Mouse (Mus musculus) limb, embryonic 13.5 days (tissue): ENCODE measurements around the gene Sptlc3. TPM values are rescaled to one million over a fixed set of nuclear protein-coding genes. Genes with fewer than 3 reads are reported as not detected.

Source experiments
- ATAC-seq: fragments of 200-750 bp; cut with Nextera tagmentation; 2 replicates; pipeline ENCODE4 v1.8.0; 2017; ENCODE audit warnings: low read depth, moderate number of reproducible peaks, moderate TSS enrichment; ENCODE audit not compliant: low FRiP score
- H3K27ac ChIP-seq: fragments of 300-500 bp; sonication (generic); 2 replicates; pipeline ENCODE4 v1.5.1; 2015; ENCODE audit warnings: inconsistent platforms, mild to moderate bottlenecking, moderate library complexity
- H3K27me3 ChIP-seq: fragments of 300-500 bp; sonication (generic); 2 replicates; pipeline ENCODE4 v1.6.1; 2015; ENCODE audit warnings: mild to moderate bottlenecking, inconsistent platforms
- H3K36me3 ChIP-seq: fragments of 300-500 bp; sonication (generic); 2 replicates; pipeline ENCODE4 v1.6.1; 2015; ENCODE audit warnings: inconsistent platforms, mild to moderate bottlenecking, moderate library complexity
- H3K4me1 ChIP-seq: fragments of 300-500 bp; sonication (generic); 2 replicates; pipeline ENCODE4 v1.6.1; 2015; ENCODE audit warnings: inconsistent platforms
- H3K4me2 ChIP-seq: fragments of 300-500 bp; sonication (generic); replicated peaks from 2 replicates; pipeline ENCODE4 v1.6.1; 2015; ENCODE audit warnings: inconsistent platforms, mild to moderate bottlenecking, moderate library complexity
- H3K4me3 ChIP-seq: fragments of 300-500 bp; sonication (generic); 2 replicates; pipeline ENCODE4 v1.5.1; 2015; ENCODE audit warnings: moderate library complexity, mild to moderate bottlenecking, inconsistent platforms
- H3K9ac ChIP-seq: fragments of 300-500 bp; sonication (generic); 2 replicates; pipeline ENCODE4 v1.6.1; 2015; ENCODE audit warnings: mild to moderate bottlenecking, inconsistent platforms
- H3K9me3 ChIP-seq: fragments of 300-500 bp; sonication (generic); 2 replicates; pipeline ENCODE4 v1.6.1; 2016; ENCODE audit warnings: inconsistent platforms
- WGBS: fragments of 180-500 bp; shearing (Covaris S2); methylation state at CpG from one replicate; pipeline ENCODE4 v1.1.7; 2015; 5-methylcytosine and 5-hydroxymethylcytosine counted together
- polyA plus RNA-seq: library from polyadenylated mRNA; unstranded; fragments of >200 nt; fragmentation: Nextera tagmentation; extraction: Ambion mirVana; gene quantifications from 2 replicates; pipeline ENCODE4 v1.2.1, GENCODE M21; 2015

Gene Sptlc3
- polyA plus RNA-seq = 2.3 and 2.4 TPM in 2 replicates

- no peak within 1 kb of the TSS for H3K27ac ChIP-seq
- H3K27me3 ChIP-seq = no peaks in the 10 kb centered on the region
- H3K4me1 ChIP-seq = no peaks in the 10 kb centered on the region
- H3K9ac ChIP-seq = no peak within 1 kb of the TSS
- 59% methylated on average over 5 of the region's 5 CpGs for WGBS
- no peaks in the 10 kb centered on the region for H3K36me3 ChIP-seq
- ATAC-seq = no peak
- H3K4me2 ChIP-seq = peak within 1 kb of the TSS; percentile 27; the same call in 1 of the 2 replicates
- no peaks in the 10 kb centered on the region for H3K9me3 ChIP-seq
- peak within 1 kb of the TSS; percentile 18 for H3K4me3 ChIP-seq
These were observed at the start of gene Sptlc3 for GRCm38 (mm10) chr2:139493836-139494235. Gene Sptlc3 (plus strand): TSS chr2:139493913.

- no peak overlapping the region for H3K27ac ChIP-seq
- 58% methylated on average over 4 of the region's 4 CpGs for WGBS
- ATAC-seq = 0 out of 2 replicates have a peak, but pooled peaks have one; percentile 24
- H3K4me3 ChIP-seq = no peak overlapping the region
- no peak overlapping the region for H3K9ac ChIP-seq
- no peak overlapping the region for H3K4me2 ChIP-seq
- no peaks in the 10 kb centered on the region for H3K4me1 ChIP-seq
- no peaks in the 10 kb centered on the region for H3K9me3 ChIP-seq
- no peaks in the 10 kb centered on the region for H3K36me3 ChIP-seq
- no peaks in the 10 kb centered on the region for H3K27me3 ChIP-seq
These were observed 26.0 kb upstream of the Sptlc3 start for GRCm38 (mm10) chr2:139467726-139468125.

DNA sequence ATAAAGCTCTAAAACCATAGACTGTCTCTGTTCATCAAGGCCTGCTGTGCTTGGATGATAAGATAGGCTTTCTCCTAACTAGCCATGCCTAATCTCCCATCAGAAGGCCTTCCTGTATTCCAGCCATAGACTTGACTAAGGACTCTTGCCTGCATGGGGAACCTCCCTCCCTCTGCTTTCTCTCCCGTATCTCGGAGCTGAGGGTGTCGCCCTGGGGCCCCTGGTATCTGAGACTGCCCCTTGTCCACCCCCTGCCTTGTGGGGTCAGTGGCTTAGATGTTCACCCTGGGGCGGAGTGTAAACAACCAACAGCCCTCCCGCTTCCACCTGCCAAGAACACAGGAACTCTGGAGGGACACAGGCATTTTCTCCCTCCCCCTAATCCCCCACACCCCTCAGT, 5.0 kb upstream of the Sptlc3 start:
- H3K4me2 ChIP-seq = no peak overlapping the region
- no peak overlapping the region for H3K27ac ChIP-seq
- H3K9me3 ChIP-seq = no peaks in the 10 kb centered on the region
- no peaks in the 10 kb centered on the region for H3K36me3 ChIP-seq
- ATAC-seq = no peak
- H3K27me3 ChIP-seq = no peaks in the 10 kb centered on the region
- 59% methylated on average over 5 of the region's 5 CpGs for WGBS
- H3K4me3 ChIP-seq = no peak overlapping the region
- H3K9ac ChIP-seq = no peak overlapping the region
- H3K4me1 ChIP-seq = no peaks in the 10 kb centered on the region

GRCm38 (mm10) chr2:139494629-139495028, 916 bp downstream of the Sptlc3 start:
- H3K9me3 ChIP-seq = no peaks in the 10 kb centered on the region
- no peaks in the 10 kb centered on the region for H3K4me1 ChIP-seq
- H3K27ac ChIP-seq = no peak overlapping the region
- peak overlapping the region; percentile 27; the same call in 1 of the 2 replicates for H3K4me2 ChIP-seq
- H3K9ac ChIP-seq = no peak overlapping the region
- 19% methylated on average over 5 of the region's 5 CpGs for WGBS
- no peaks in the 10 kb centered on the region for H3K27me3 ChIP-seq
- ATAC-seq = no peak
- H3K4me3 ChIP-seq = peak overlapping the region; percentile 18
- H3K36me3 ChIP-seq = no peaks in the 10 kb centered on the region

DNA sequence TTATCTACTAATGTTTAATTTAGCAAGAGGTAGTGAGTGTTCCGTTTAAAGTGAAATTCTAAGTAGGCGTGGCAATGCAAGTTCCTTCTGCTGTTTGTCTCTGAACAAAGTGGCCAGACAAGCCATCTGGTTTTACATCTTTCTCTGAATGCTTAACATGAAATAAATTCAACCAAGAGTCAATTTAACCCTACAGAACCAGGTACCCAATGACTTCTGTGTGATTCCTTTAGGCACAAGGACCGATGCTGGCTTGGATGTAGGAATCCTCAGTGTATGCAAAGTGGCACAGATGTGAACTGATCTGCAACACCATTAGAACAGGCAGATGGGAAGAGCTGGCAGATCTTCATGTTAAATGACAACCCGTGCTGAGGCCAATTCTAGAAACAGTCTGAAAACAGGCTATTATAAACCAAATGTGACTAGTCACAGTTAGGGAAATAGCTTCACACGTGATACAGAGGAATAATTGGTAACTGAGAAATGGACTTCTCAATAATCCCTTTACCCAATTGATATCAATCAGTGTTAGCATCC, 68.3 kb downstream of the Sptlc3 start:
- no peaks in the 10 kb centered on the region for H3K36me3 ChIP-seq
- no peak overlapping the region for H3K4me2 ChIP-seq
- ATAC-seq = no peak
- no peaks in the 10 kb centered on the region for H3K27me3 ChIP-seq
- no peak overlapping the region for H3K4me3 ChIP-seq
- H3K9me3 ChIP-seq = no peaks in the 10 kb centered on the region
- no peaks in the 10 kb centered on the region for H3K4me1 ChIP-seq
- WGBS = 86% methylated on average over 5 of the region's 5 CpGs
- H3K9ac ChIP-seq = no peak overlapping the region
- H3K27ac ChIP-seq = no peak overlapping the region

DNA sequence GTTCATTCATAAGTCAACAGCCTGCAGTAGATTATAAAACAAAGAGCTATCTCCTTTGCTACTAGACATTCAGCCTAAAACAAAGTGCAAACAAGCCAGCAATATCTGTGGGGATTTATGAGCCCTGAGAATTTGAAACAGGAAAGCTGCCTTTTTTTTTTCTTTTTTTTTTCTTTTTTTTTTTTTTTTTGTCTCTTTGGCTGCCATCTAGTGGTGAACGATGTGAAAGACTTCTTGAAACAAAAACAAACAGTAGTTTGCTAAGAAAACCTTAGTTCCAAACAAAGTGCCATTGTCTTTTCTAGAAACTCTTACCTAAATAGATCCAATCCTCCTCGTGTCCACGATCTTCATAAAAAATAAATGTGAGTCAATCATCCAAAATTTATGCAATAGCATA, 85.6 kb downstream of the Sptlc3 start:
- Histone ChIP-seq H3K9me3 (no peaks in the 10 kb centered on the region), H3K4me3 (no peak overlapping the region), H3K27ac (no peak overlapping the region), H3K9ac (no peak overlapping the region), H3K4me1 (peaks cover 6% of the 10 kb centered on the region), H3K27me3 (no peaks in the 10 kb centered on the region), H3K4me2 (no peak overlapping the region), H3K36me3 (no peaks in the 10 kb centered on the region)
- ATAC-seq = no peak
- WGBS = 3% methylated on average over 3 of the region's 3 CpGs

DNA sequence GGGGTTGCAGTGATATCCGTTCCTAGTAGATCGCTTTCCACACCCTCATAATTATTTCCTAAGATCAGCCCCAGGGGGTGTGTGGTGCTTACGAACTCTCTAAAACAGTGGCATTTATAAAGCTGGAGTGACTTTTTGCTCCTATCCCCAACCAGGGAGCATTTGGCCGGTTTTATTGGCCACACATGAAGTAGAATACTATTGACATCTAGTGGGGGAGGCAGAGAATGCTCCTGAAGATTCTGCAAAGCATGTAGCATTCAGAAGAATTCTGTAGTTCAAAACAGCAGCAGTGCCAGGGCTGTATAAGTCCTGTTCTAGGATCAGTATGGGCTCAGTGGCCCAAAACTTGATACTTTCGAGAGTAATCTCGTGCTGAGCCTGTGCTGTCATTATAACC, 89.1 kb downstream of the Sptlc3 start:
- Histone ChIP-seq H3K4me3 (no peak overlapping the region), H3K36me3 (no peaks in the 10 kb centered on the region), H3K4me2 (no peak overlapping the region), H3K27ac (no peak overlapping the region), H3K27me3 (no peaks in the 10 kb centered on the region), H3K9me3 (no peaks in the 10 kb centered on the region), H3K4me1 (peaks cover 12% of the 10 kb centered on the region), H3K9ac (no peak overlapping the region)
- ATAC-seq = no peak
- WGBS = 24% methylated on average over 6 of the region's 6 CpGs

GRCm38 (mm10) chr2:139587660-139588200, 94.0 kb downstream of the Sptlc3 start:
- H3K36me3 ChIP-seq = no peaks in the 10 kb centered on the region
- no peak overlapping the region for H3K27ac ChIP-seq
- no peak overlapping the region for H3K4me2 ChIP-seq
- peaks cover 18% of the 10 kb centered on the region for H3K4me1 ChIP-seq
- H3K9ac ChIP-seq = no peak overlapping the region
- ATAC-seq = no peak
- no peaks in the 10 kb centered on the region for H3K9me3 ChIP-seq
- no peak overlapping the region for H3K4me3 ChIP-seq
- WGBS = 72% methylated on average over 2 of the region's 2 CpGs
- H3K27me3 ChIP-seq = no peaks in the 10 kb centered on the region

DNA sequence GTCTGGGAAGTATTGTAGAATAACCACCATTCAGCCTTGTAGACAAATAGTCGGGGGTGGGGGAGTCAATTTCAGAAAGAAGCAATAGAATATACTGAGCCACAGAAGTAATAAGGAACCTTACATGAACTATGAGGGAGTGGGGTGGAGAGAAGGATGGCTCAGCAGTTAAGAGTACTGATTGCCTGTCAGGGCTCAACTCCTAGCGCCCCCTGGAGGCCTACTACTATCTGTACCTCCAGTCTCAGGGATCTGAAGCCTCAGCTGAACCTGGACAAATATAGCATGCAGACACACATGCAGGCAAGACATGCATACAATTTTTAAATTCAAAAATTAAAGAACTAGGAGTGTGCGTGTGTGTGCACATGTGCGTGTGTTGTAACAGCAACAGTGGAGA, 96.2 kb downstream of the Sptlc3 start:
- Histone ChIP-seq H3K9me3 (no peaks in the 10 kb centered on the region), H3K4me1 (peaks cover 14% of the 10 kb centered on the region), H3K27me3 (no peaks in the 10 kb centered on the region), H3K4me3 (no peak overlapping the region), H3K27ac (no peak overlapping the region), H3K9ac (no peak overlapping the region), H3K36me3 (no peaks in the 10 kb centered on the region), H3K4me2 (no peak overlapping the region)
- no peak for ATAC-seq
- WGBS = 44% methylated on average over 4 of the region's 4 CpGs

GRCm38 (mm10) chr2:139590888-139591698, 97.4 kb downstream of the Sptlc3 start:
- H3K4me2 ChIP-seq = no peak overlapping the region
- H3K4me3 ChIP-seq = no peak overlapping the region
- ATAC-seq = peak; percentile 70
- H3K9me3 ChIP-seq = no peaks in the 10 kb centered on the region
- H3K4me1 ChIP-seq = peaks cover 14% of the 10 kb centered on the region
- no peak overlapping the region for H3K9ac ChIP-seq
- no peak overlapping the region for H3K27ac ChIP-seq
- H3K36me3 ChIP-seq = no peaks in the 10 kb centered on the region
- no peaks in the 10 kb centered on the region for H3K27me3 ChIP-seq
- 23% methylated on average over 10 of the region's 10 CpGs for WGBS

GRCm38 (mm10) chr2:139592109-139592508, 98.4 kb downstream of the Sptlc3 start:
- WGBS = 66% methylated on average over 7 of the region's 7 CpGs
- Histone ChIP-seq H3K9me3 (no peaks in the 10 kb centered on the region), H3K9ac (no peak overlapping the region), H3K4me2 (no peak overlapping the region), H3K27me3 (no peaks in the 10 kb centered on the region), H3K27ac (no peak overlapping the region), H3K4me1 (peaks cover 10% of the 10 kb centered on the region), H3K4me3 (no peak overlapping the region), H3K36me3 (no peaks in the 10 kb centered on the region)
- no peak for ATAC-seq

GRCm38 (mm10) chr2:139597229-139597628, 103.5 kb downstream of the Sptlc3 start:
- H3K4me3 ChIP-seq = no peak overlapping the region
- H3K9me3 ChIP-seq = no peaks in the 10 kb centered on the region
- no peak for ATAC-seq
- H3K27ac ChIP-seq = no peak overlapping the region
- H3K27me3 ChIP-seq = no peaks in the 10 kb centered on the region
- no peak overlapping the region for H3K4me2 ChIP-seq
- 85% methylated on average over 5 of the region's 5 CpGs for WGBS
- no peak overlapping the region for H3K9ac ChIP-seq
- no peaks in the 10 kb centered on the region for H3K36me3 ChIP-seq
- H3K4me1 ChIP-seq = peaks cover 5% of the 10 kb centered on the region; the same call in 1 of the 2 replicates
